Mouse (Mus musculus): ENCODE data around the gene Zic3.

The Zic3 gene

GRCm38 (mm10) chrX:58041865-58042264, 19.4 kb downstream of the Zic3 start:
- DNase-seq (ENCODE audit: low spot score in 2 of 2) = no peak

GRCm38 (mm10) chrX:58042512-58042911, 20.0 kb downstream of the Zic3 start:
- no peak for DNase-seq (ENCODE audit: low spot score in 2 of 2)
